Mouse (Mus musculus): ENCODE data around the gene Map1lc3b. TPM values are rescaled to one million over a fixed set of nuclear protein-coding genes. Genes with fewer than 3 reads are reported as not detected.

Gene Map1lc3b
- total and polyA plus RNA-seq, 2 experiments: 45.9 to 61.9 TPM

- no peak overlapping the region for H3K4me3 ChIP-seq (ENCODE audit: insufficient read depth, low read depth, low read length)
- DNase-seq (ENCODE audit: extremely low read depth, low read depth, low spot score): no peak
- H3K27me3 ChIP-seq (ENCODE audit: control insufficient read depth, insufficient read depth, low read length): no peaks in the 10 kb centered on the region
- peaks cover 2% of the 10 kb centered on the region; the same call in 1 of the 2 replicates for H3K4me1 ChIP-seq (ENCODE audit: control insufficient read depth, insufficient read depth, low read length)
- WGBS: 84% methylated on average over 11 of the region's 11 CpGs
- H3K79me2 ChIP-seq (ENCODE audit: control insufficient read depth, insufficient read depth, low read length): peaks cover 28% of the 10 kb centered on the region
- no peak overlapping the region for H3K27ac ChIP-seq (replicated peaks; ENCODE audit: insufficient read depth, low read depth, low read length)
- peaks cover 24% of the 10 kb centered on the region for H3K36me3 ChIP-seq (ENCODE audit: control insufficient read depth, insufficient read depth, low read length)
- H3K9ac ChIP-seq (ENCODE audit: low read depth, low read length): no peak overlapping the region
- TF ChIP-seq POLR2A (IDR thresholded peaks at IDR 0.05; ENCODE audit: extremely low read depth, insufficient read depth, low read length): no peak
- TF ChIP-seq CTCF (IDR thresholded peaks at IDR 0.05; ENCODE audit: low read depth, low read length): no peak
These were observed 19.8 kb downstream of the Map1lc3b start for GRCm38 (mm10) chr8:121609916-121610315.

GRCm38 (mm10) chr8:121613419-121613818 is 23.3 kb downstream of the Map1lc3b start:
- H3K27ac ChIP-seq (replicated peaks; ENCODE audit: insufficient read depth, low read depth, low read length): no peak overlapping the region
- H3K36me3 ChIP-seq (ENCODE audit: control insufficient read depth, insufficient read depth, low read length): peaks cover 7% of the 10 kb centered on the region; the same call in 1 of the 2 replicates
- H3K9ac ChIP-seq (ENCODE audit: low read depth, low read length): no peak overlapping the region
- peaks cover 57% of the 10 kb centered on the region for H3K79me2 ChIP-seq (ENCODE audit: control insufficient read depth, insufficient read depth, low read length)
- no peak for TF ChIP-seq POLR2A (IDR thresholded peaks at IDR 0.05; ENCODE audit: extremely low read depth, insufficient read depth, low read length)
- TF ChIP-seq CTCF (IDR thresholded peaks at IDR 0.05; ENCODE audit: low read depth, low read length): no peak
- peaks cover 10% of the 10 kb centered on the region; the same call in 1 of the 2 replicates for H3K4me1 ChIP-seq (ENCODE audit: control insufficient read depth, insufficient read depth, low read length)
- DNase-seq (ENCODE audit: extremely low read depth, low read depth, low spot score): no peak
- no peak overlapping the region for H3K4me3 ChIP-seq (ENCODE audit: insufficient read depth, low read depth, low read length)
- H3K27me3 ChIP-seq (ENCODE audit: control insufficient read depth, insufficient read depth, low read length): no peaks in the 10 kb centered on the region

GRCm38 (mm10) chr8:121619401-121619995 is 29.3 kb downstream of the Map1lc3b start:
- Histone ChIP-seq H3K36me3 (ENCODE audit: control insufficient read depth, insufficient read depth, low read length) (no peaks in the 10 kb centered on the region), H3K9ac (ENCODE audit: low read depth, low read length) (no peak overlapping the region), H3K79me2 (ENCODE audit: control insufficient read depth, insufficient read depth, low read length) (peaks cover 52% of the 10 kb centered on the region), H3K27ac (replicated peaks; ENCODE audit: insufficient read depth, low read depth, low read length) (peak overlapping the region; percentile 70), H3K27me3 (ENCODE audit: control insufficient read depth, insufficient read depth, low read length) (no peaks in the 10 kb centered on the region), H3K4me1 (ENCODE audit: control insufficient read depth, insufficient read depth, low read length) (peaks cover 36% of the 10 kb centered on the region), H3K4me3 (ENCODE audit: insufficient read depth, low read depth, low read length) (no peak overlapping the region)
- WGBS: 7% methylated on average over 7 of the region's 7 CpGs
- DNase-seq (ENCODE audit: extremely low read depth, low read depth, low spot score): peak; percentile 96
- TF ChIP-seq POLR2A (IDR thresholded peaks at IDR 0.05; ENCODE audit: extremely low read depth, insufficient read depth, low read length) (no peak), CTCF (IDR thresholded peaks at IDR 0.05; ENCODE audit: low read depth, low read length) (no peak)

- Histone ChIP-seq H3K4me3 (ENCODE audit: insufficient read depth, low read depth, low read length) (no peak overlapping the region), H3K36me3 (ENCODE audit: control insufficient read depth, insufficient read depth, low read length) (no peaks in the 10 kb centered on the region), H3K27ac (replicated peaks; ENCODE audit: insufficient read depth, low read depth, low read length) (peak overlapping the region; percentile 1), H3K9ac (ENCODE audit: low read depth, low read length) (no peak overlapping the region), H3K4me1 (ENCODE audit: control insufficient read depth, insufficient read depth, low read length) (peaks cover 36% of the 10 kb centered on the region), H3K27me3 (ENCODE audit: control insufficient read depth, insufficient read depth, low read length) (no peaks in the 10 kb centered on the region), H3K79me2 (ENCODE audit: control insufficient read depth, insufficient read depth, low read length) (peaks cover 55% of the 10 kb centered on the region)
- peak; percentile 66 for DNase-seq (ENCODE audit: extremely low read depth, low read depth, low spot score)
- WGBS: 53% methylated on average over 12 of the region's 12 CpGs
- no peak for TF ChIP-seq CTCF (IDR thresholded peaks at IDR 0.05; ENCODE audit: low read depth, low read length)
- no peak for TF ChIP-seq POLR2A (IDR thresholded peaks at IDR 0.05; ENCODE audit: extremely low read depth, insufficient read depth, low read length)
These were observed 30.8 kb downstream of the Map1lc3b start for GRCm38 (mm10) chr8:121620801-121621516.

GRCm38 (mm10) chr8:121621879-121622278 is 31.7 kb downstream of the Map1lc3b start:
- Histone ChIP-seq H3K27ac (replicated peaks; ENCODE audit: insufficient read depth, low read depth, low read length) (no peak overlapping the region), H3K4me3 (ENCODE audit: insufficient read depth, low read depth, low read length) (no peak overlapping the region), H3K79me2 (ENCODE audit: control insufficient read depth, insufficient read depth, low read length) (peaks cover 58% of the 10 kb centered on the region), H3K9ac (ENCODE audit: low read depth, low read length) (no peak overlapping the region), H3K4me1 (ENCODE audit: control insufficient read depth, insufficient read depth, low read length) (peaks cover 36% of the 10 kb centered on the region), H3K36me3 (ENCODE audit: control insufficient read depth, insufficient read depth, low read length) (no peaks in the 10 kb centered on the region), H3K27me3 (ENCODE audit: control insufficient read depth, insufficient read depth, low read length) (no peaks in the 10 kb centered on the region)
- no peak for DNase-seq (ENCODE audit: extremely low read depth, low read depth, low spot score)
- TF ChIP-seq CTCF (IDR thresholded peaks at IDR 0.05; ENCODE audit: low read depth, low read length) (no peak), POLR2A (IDR thresholded peaks at IDR 0.05; ENCODE audit: extremely low read depth, insufficient read depth, low read length) (no peak)
- WGBS: 75% methylated on average over 1 of the region's 1 CpGs

GRCm38 (mm10) chr8:121623043-121623442 is 32.9 kb downstream of the Map1lc3b start:
- Histone ChIP-seq H3K4me3 (ENCODE audit: insufficient read depth, low read depth, low read length) (no peak overlapping the region), H3K36me3 (ENCODE audit: control insufficient read depth, insufficient read depth, low read length) (peaks cover 3% of the 10 kb centered on the region), H3K4me1 (ENCODE audit: control insufficient read depth, insufficient read depth, low read length) (peaks cover 32% of the 10 kb centered on the region), H3K79me2 (ENCODE audit: control insufficient read depth, insufficient read depth, low read length) (peaks cover 50% of the 10 kb centered on the region), H3K27ac (replicated peaks; ENCODE audit: insufficient read depth, low read depth, low read length) (no peak overlapping the region), H3K9ac (ENCODE audit: low read depth, low read length) (no peak overlapping the region), H3K27me3 (ENCODE audit: control insufficient read depth, insufficient read depth, low read length) (no peaks in the 10 kb centered on the region)
- 81% methylated on average over 8 of the region's 8 CpGs for WGBS
- no peak for DNase-seq (ENCODE audit: extremely low read depth, low read depth, low spot score)
- TF ChIP-seq POLR2A (IDR thresholded peaks at IDR 0.05; ENCODE audit: extremely low read depth, insufficient read depth, low read length) (no peak), CTCF (IDR thresholded peaks at IDR 0.05; ENCODE audit: low read depth, low read length) (no peak)
